Mouse (Mus musculus): ENCODE data around the gene Eif3k. TPM values are rescaled to one million over a fixed set of nuclear protein-coding genes. Genes with fewer than 3 reads are reported as not detected.

Eif3k gene
- polyA plus RNA-seq, 1 experiment: 379 TPM

DNA sequence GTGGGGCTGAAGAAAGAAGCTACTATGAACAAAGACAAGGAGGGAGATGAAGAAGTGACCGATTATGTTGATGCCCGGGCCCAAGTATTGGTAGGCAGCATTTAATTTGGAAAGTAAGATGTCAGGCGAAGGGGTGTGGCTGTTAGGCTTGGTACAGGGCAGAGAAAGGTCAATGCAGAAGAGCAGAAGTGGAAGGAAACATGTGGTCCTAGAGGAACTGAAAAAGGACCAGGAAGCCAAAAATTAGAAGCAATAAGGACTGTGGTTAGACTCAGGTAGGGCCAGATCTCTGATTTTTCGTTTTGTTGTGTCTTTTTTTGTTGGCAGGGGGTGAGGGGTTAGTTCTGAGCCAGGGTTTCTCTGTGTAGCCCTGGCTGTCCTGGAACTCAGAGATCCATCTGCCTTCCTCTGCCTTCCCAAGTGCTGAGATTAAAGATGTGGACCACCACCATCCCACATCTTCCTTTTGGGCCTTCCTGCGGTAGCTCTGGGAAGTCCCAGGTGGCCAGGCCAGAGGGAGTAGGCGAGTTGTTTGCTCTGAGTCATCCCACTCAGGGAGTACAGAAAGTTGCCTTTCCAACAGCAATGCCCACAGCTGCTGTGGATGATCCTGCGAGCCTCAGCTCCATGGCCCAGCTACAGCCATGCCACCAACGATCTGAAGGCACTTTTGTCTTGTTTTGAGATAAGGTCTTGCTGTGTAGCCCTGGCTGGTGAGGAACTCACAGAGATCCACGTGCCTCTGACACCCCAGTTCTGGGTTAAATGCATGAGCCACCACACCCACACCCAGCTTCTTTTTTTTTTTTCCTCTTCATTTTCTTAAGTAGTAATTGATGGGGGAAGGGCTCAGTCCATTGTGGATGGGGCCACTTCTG, 25.8 kb upstream of the Eif3k start:
- TF ChIP-seq POLR2A (IDR thresholded peaks at IDR 0.05; ENCODE audit: control insufficient read depth, low read depth, low read length) (no peak), CTCF (IDR thresholded peaks at IDR 0.05; ENCODE audit: control insufficient read depth, insufficient read depth, insufficient replicate concordance, low read depth, low read length) (0 out of 2 replicates have a peak, but pooled peaks have one; percentile 0)

DNA sequence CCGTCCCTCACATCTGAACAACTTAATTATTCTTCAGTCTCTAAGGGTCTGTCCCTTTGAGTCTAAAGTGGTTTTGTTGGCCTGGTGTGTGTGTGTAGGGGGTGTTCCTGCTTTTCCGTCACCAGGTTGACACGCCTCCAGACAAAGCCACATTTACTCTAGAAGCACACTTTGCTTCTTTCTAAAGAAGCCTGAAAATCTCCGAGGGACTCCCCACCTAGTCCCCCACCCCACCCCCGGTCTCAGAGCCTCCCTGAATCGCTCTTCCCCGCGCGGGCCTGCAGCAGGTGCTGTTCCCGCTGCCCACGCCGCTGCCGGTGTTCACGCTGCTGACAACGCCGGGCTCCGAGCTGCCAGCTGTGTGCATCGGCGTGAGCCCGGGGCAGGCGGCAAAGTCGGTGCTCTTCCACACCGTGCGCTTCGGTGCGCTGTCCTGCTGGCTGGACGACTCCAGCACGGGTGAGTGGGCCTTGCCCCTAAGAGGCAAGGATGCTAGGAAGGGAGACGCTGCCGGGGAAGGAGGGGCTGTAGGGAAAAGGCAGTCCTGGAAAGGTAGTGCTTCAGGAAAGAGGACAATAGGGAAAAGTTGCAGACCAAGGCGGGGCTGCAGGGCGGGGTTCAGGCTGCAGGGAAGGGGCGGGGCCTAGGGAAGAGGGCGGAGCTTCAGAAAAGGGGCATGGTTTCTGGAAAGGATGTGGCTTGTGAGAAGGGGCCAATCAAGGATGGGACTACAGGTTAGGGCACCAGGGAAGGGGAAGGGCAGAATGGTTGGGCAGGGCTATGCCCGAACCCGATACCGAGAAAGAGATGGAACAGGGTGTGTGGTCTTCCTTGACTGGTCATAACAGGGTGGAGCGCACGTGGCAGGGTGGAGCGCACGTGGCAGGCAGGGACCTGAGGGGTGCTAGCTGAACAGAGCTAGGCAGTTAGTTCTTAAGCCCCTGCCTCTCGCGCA, 19.3 kb upstream of the Eif3k start:
- H3K4me1 ChIP-seq (ENCODE audit: control insufficient read depth, insufficient read depth, low read length): peaks cover 23% of the 10 kb centered on the region
- H3K27ac ChIP-seq (ENCODE audit: control insufficient read depth, insufficient read depth, low read depth, low read length): no peak overlapping the region
- H3K4me3 ChIP-seq (ENCODE audit: control insufficient read depth, low read depth, low read length): peak overlapping the region; percentile 71
- TF ChIP-seq POLR2A (IDR thresholded peaks at IDR 0.05; ENCODE audit: control insufficient read depth, low read depth, low read length) (no peak), CTCF (IDR thresholded peaks at IDR 0.05; ENCODE audit: control insufficient read depth, insufficient read depth, insufficient replicate concordance, low read depth, low read length) (no peak)
- H3K36me3 ChIP-seq (ENCODE audit: control insufficient read depth, insufficient read depth, low read length): no peaks in the 10 kb centered on the region
- no peaks in the 10 kb centered on the region for H3K27me3 ChIP-seq (ENCODE audit: control insufficient read depth, insufficient read depth, low read length)

More for the DNA sequence above, 25.8 kb upstream of the Eif3k start:
- H3K27ac ChIP-seq (ENCODE audit: control insufficient read depth, insufficient read depth, low read depth, low read length): no peak overlapping the region
- no peak overlapping the region for H3K4me3 ChIP-seq (ENCODE audit: control insufficient read depth, low read depth, low read length)
- peaks cover 6% of the 10 kb centered on the region for H3K4me1 ChIP-seq (ENCODE audit: control insufficient read depth, insufficient read depth, low read length)
- no peaks in the 10 kb centered on the region for H3K27me3 ChIP-seq (ENCODE audit: control insufficient read depth, insufficient read depth, low read length)
- no peaks in the 10 kb centered on the region for H3K36me3 ChIP-seq (ENCODE audit: control insufficient read depth, insufficient read depth, low read length)

DNA sequence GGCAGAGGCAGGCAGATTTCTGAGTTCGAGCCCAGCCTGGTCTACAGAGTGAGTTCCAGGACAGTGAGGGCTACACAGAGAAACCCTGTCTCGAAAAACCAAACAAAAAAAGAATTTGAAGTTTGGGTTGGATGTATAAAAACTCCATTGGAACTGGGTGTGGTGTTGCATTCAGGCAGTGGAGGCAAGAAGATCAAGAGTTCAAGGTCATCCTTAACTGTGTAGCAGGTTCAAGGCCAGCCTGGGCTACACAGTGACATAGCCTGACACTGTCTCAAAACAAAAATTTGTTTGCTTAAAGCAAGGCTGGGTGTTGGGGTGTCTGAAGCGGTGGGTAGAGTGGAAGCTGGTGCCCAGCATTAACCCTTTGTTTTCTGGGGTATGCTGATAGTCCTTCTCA, 11.7 kb upstream of the Eif3k start:
- H3K27ac ChIP-seq (ENCODE audit: control insufficient read depth, insufficient read depth, low read depth, low read length): no peak overlapping the region
- H3K4me3 ChIP-seq (ENCODE audit: control insufficient read depth, low read depth, low read length): no peak overlapping the region
- H3K4me1 ChIP-seq (ENCODE audit: control insufficient read depth, insufficient read depth, low read length): peaks cover 3% of the 10 kb centered on the region; the same call in 1 of the 2 replicates
- no peaks in the 10 kb centered on the region for H3K36me3 ChIP-seq (ENCODE audit: control insufficient read depth, insufficient read depth, low read length)
- no peak for TF ChIP-seq POLR2A (IDR thresholded peaks at IDR 0.05; ENCODE audit: control insufficient read depth, low read depth, low read length)
- TF ChIP-seq CTCF (IDR thresholded peaks at IDR 0.05; ENCODE audit: control insufficient read depth, insufficient read depth, insufficient replicate concordance, low read depth, low read length): no peak
- H3K27me3 ChIP-seq (ENCODE audit: control insufficient read depth, insufficient read depth, low read length): no peaks in the 10 kb centered on the region

DNA sequence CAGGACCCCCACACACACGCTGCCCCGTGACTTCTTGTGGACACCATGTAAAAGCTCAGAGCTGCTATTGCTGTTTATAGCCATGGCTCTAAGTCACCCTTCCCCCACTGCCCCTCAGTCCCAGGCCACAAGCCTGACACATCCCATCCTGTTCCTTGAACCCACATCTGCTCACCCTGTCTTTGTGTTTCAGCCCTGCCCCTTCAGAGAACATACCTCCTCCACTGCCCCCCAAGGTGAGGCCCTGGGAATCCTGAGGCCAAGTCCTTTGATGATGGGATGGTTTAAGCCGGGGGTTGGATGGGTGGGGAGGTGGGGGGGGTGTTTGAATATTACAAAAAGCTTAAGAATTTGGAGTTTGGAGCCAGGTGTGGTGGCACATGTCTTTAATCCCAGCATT, 11.3 kb upstream of the Eif3k start:
- no peak overlapping the region for H3K27ac ChIP-seq (ENCODE audit: control insufficient read depth, insufficient read depth, low read depth, low read length)
- peaks cover 3% of the 10 kb centered on the region; the same call in 1 of the 2 replicates for H3K4me1 ChIP-seq (ENCODE audit: control insufficient read depth, insufficient read depth, low read length)
- no peak for TF ChIP-seq POLR2A (IDR thresholded peaks at IDR 0.05; ENCODE audit: control insufficient read depth, low read depth, low read length)
- no peak for TF ChIP-seq CTCF (IDR thresholded peaks at IDR 0.05; ENCODE audit: control insufficient read depth, insufficient read depth, insufficient replicate concordance, low read depth, low read length)
- no peak overlapping the region for H3K4me3 ChIP-seq (ENCODE audit: control insufficient read depth, low read depth, low read length)
- H3K27me3 ChIP-seq (ENCODE audit: control insufficient read depth, insufficient read depth, low read length): no peaks in the 10 kb centered on the region
- no peaks in the 10 kb centered on the region for H3K36me3 ChIP-seq (ENCODE audit: control insufficient read depth, insufficient read depth, low read length)

DNA sequence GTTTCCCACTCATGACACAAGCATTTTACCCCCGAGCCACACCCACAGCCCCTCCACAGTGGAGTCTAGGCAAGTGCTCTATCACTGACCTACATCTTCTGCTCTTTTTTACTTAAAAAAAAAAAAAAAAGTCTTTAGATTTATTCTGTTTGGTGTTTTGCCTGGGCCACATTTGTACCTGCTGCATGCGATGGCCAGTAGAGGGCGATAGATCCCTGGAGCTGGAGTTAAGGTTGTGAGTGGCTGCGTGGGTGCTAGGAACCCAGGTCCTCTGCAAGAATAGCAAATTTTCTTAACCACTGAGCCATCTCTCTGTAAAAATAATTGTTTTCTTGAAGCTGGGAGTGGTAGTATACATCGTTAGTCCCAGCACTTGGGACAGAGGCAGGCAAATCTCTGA, 10.0 kb upstream of the Eif3k start:
- TF ChIP-seq CTCF (IDR thresholded peaks at IDR 0.05; ENCODE audit: control insufficient read depth, insufficient read depth, insufficient replicate concordance, low read depth, low read length) (peak; percentile 67; the same call in 1 of the 2 replicates), POLR2A (IDR thresholded peaks at IDR 0.05; ENCODE audit: control insufficient read depth, low read depth, low read length) (no peak)

DNA sequence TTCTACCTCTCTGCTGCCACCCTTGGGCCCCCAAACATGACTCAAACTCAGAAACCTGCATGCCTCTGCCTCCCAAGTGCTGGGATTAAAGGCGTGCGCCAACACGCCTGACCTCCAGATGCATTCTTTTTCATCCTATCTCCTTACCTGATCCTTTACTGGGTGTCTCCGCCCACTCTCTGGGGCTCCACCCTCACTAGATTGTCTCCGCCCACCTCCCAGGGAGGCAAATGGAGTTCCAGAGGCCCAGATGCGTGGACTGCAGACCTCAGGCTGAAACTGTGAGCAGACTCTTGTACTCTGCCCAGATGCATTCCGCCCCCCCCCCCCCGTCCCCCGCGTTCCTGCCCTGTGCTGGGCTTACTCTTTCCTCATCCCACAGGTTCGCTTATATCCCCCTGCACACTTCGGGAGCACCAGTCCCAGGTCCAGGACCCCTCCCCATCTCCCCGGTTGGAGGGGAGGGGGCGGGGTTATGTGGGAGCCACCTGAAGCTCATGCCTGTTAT, 9.2 kb upstream of the Eif3k start:
- H3K4me1 ChIP-seq (ENCODE audit: control insufficient read depth, insufficient read depth, low read length): peaks cover 3% of the 10 kb centered on the region; the same call in 1 of the 2 replicates
- H3K27ac ChIP-seq (ENCODE audit: control insufficient read depth, insufficient read depth, low read depth, low read length): no peak overlapping the region
- H3K36me3 ChIP-seq (ENCODE audit: control insufficient read depth, insufficient read depth, low read length): no peaks in the 10 kb centered on the region
- H3K27me3 ChIP-seq (ENCODE audit: control insufficient read depth, insufficient read depth, low read length): no peaks in the 10 kb centered on the region
- no peak overlapping the region for H3K4me3 ChIP-seq (ENCODE audit: control insufficient read depth, low read depth, low read length)
- no peak for TF ChIP-seq POLR2A (IDR thresholded peaks at IDR 0.05; ENCODE audit: control insufficient read depth, low read depth, low read length)
- TF ChIP-seq CTCF (IDR thresholded peaks at IDR 0.05; ENCODE audit: control insufficient read depth, insufficient read depth, insufficient replicate concordance, low read depth, low read length): no peak

More for the DNA sequence above, 10.0 kb upstream of the Eif3k start:
- peaks cover 3% of the 10 kb centered on the region; the same call in 1 of the 2 replicates for H3K4me1 ChIP-seq (ENCODE audit: control insufficient read depth, insufficient read depth, low read length)
- no peak overlapping the region for H3K4me3 ChIP-seq (ENCODE audit: control insufficient read depth, low read depth, low read length)
- no peaks in the 10 kb centered on the region for H3K27me3 ChIP-seq (ENCODE audit: control insufficient read depth, insufficient read depth, low read length)
- H3K36me3 ChIP-seq (ENCODE audit: control insufficient read depth, insufficient read depth, low read length): no peaks in the 10 kb centered on the region
- H3K27ac ChIP-seq (ENCODE audit: control insufficient read depth, insufficient read depth, low read depth, low read length): no peak overlapping the region

All from testis, adult 2 months (tissue).